In genomic region chr2:90843666-90844065, GRCm38 (mm10) we compare ENCODE assay signal across 23 mouse cellular contexts. TPM values are rescaled to one million over a fixed set of nuclear protein-coding genes. Genes with fewer than 3 reads are reported as not detected.
A peak's percentile ranks its signal among the peaks of the same experiment; 100 is the strongest.
DNase-seq lines count a peak whose midpoint lies in the region; ATAC-seq lines count a peak whose summit lies in the region.
"Had no signal": no experiment of that assay in that cellular context is flagged by ENCODE, and none has a peak within 500 bp of the region (broad histone marks: within the 10 kb centered on the region; RNA-seq: fewer than 3 reads in every experiment).

No protein-coding gene starts in this region.

- peak; percentile 54 for DNase-seq in heart, adult 11 months
- no peak for DNase-seq in heart, adult 9 months (ENCODE audit: low spot score in 2 of 2)
- DNase-seq in layer of hippocampus, adult 18-20 months (ENCODE audit: low spot score in 2 of 2), result peak; percentile 56 to 78
- DNase-seq in layer of hippocampus, adult 8-10 months (ENCODE audit: low spot score in 2 of 2), result peak; percentile 47 to 62
- peak; percentile 21 to 45 for DNase-seq in layer of hippocampus, postnatal 14 days (ENCODE audit: low spot score in 2 of 2)
- DNase-seq in right cerebral cortex, postnatal 10 days (ENCODE audit: low spot score in 2 of 2), result no peak
- DNase-seq: adrenal gland, adult 8-10 months; adrenal gland, postnatal 25 days; gastrocnemius, postnatal 25 days; heart, adult 2 months had no signal

- 68% methylated on average over 1 of the region's 1 CpGs for WGBS in intestine, embryonic 16.5 days
- WGBS in hindbrain, embryonic 16.5 days, result 66% methylated on average over 1 of the region's 1 CpGs

- no peak overlapping the region for H3K9ac ChIP-seq in intestine, embryonic 16.5 days (ENCODE audit: low read depth, low read length)
- H3K9ac ChIP-seq in hindbrain, embryonic 16.5 days (ENCODE audit: low read depth, low read length), result no peak overlapping the region
- H3K9ac ChIP-seq: embryonic facial prominence, embryonic 12.5 days; embryonic facial prominence, embryonic 15.5 days; forebrain, embryonic 12.5 days; forebrain, embryonic 15.5 days; hindbrain, embryonic 12.5 days; hindbrain, embryonic 15.5 days had no signal

- H3K27ac ChIP-seq in intestine, embryonic 16.5 days (ENCODE audit: low read length), result no peak overlapping the region
- H3K27ac ChIP-seq in hindbrain, embryonic 16.5 days (ENCODE audit: low read depth, low read length), result no peak overlapping the region
- H3K27ac ChIP-seq: embryonic facial prominence, embryonic 12.5 days; embryonic facial prominence, embryonic 15.5 days; forebrain, embryonic 12.5 days; forebrain, embryonic 15.5 days; heart, adult 2 months; hindbrain, embryonic 12.5 days; hindbrain, embryonic 15.5 days had no signal

- H3K9me3 ChIP-seq in intestine, embryonic 16.5 days (ENCODE audit: control insufficient read depth, low read length), result no peaks in the 10 kb centered on the region
- no peaks in the 10 kb centered on the region for H3K9me3 ChIP-seq in hindbrain, embryonic 16.5 days (ENCODE audit: control insufficient read depth, low read length)
- H3K9me3 ChIP-seq: embryonic facial prominence, embryonic 12.5 days; embryonic facial prominence, embryonic 15.5 days; forebrain, embryonic 12.5 days; forebrain, embryonic 15.5 days; hindbrain, embryonic 12.5 days; hindbrain, embryonic 15.5 days had no signal

- no peak overlapping the region for H3K4me2 ChIP-seq in intestine, embryonic 16.5 days (ENCODE audit: low read depth, low read length)
- no peak overlapping the region for H3K4me2 ChIP-seq in hindbrain, embryonic 16.5 days (ENCODE audit: low read length)
- H3K4me2 ChIP-seq: embryonic facial prominence, embryonic 12.5 days; embryonic facial prominence, embryonic 15.5 days; forebrain, embryonic 12.5 days; forebrain, embryonic 15.5 days; heart, embryonic 11.5 days; hindbrain, embryonic 12.5 days; hindbrain, embryonic 15.5 days had no signal

- H3K27me3 ChIP-seq in intestine, embryonic 16.5 days (replicated peaks; ENCODE audit: control insufficient read depth, insufficient read depth, low read length), result no peaks in the 10 kb centered on the region
- H3K27me3 ChIP-seq in hindbrain, embryonic 16.5 days (replicated peaks; ENCODE audit: control insufficient read depth, insufficient read depth, low read length), result no peaks in the 10 kb centered on the region
- H3K27me3 ChIP-seq: embryonic facial prominence, embryonic 12.5 days; embryonic facial prominence, embryonic 15.5 days; forebrain, embryonic 12.5 days; forebrain, embryonic 15.5 days; hindbrain, embryonic 12.5 days; hindbrain, embryonic 15.5 days had no signal

- H3K36me3 ChIP-seq in intestine, embryonic 16.5 days (ENCODE audit: control insufficient read depth, insufficient read depth, low read length), result no peaks in the 10 kb centered on the region
- no peaks in the 10 kb centered on the region for H3K36me3 ChIP-seq in hindbrain, embryonic 16.5 days (ENCODE audit: control insufficient read depth, insufficient read depth, low read length)
- H3K36me3 ChIP-seq: embryonic facial prominence, embryonic 12.5 days; embryonic facial prominence, embryonic 15.5 days; forebrain, embryonic 12.5 days; forebrain, embryonic 15.5 days; hindbrain, embryonic 12.5 days; hindbrain, embryonic 15.5 days had no signal

- no peak for ATAC-seq in intestine, embryonic 16.5 days
- ATAC-seq in hindbrain, embryonic 16.5 days, result no peak
- ATAC-seq: CD4-positive, CD25-positive, alpha-beta regulatory T cell, adult 4 months; forebrain, embryonic 15.5 days had no signal

- no peak overlapping the region for H3K4me3 ChIP-seq in intestine, embryonic 16.5 days (ENCODE audit: low read length)
- H3K4me3 ChIP-seq in hindbrain, embryonic 16.5 days (ENCODE audit: low read length), result no peak overlapping the region
- H3K4me3 ChIP-seq: embryonic facial prominence, embryonic 12.5 days; embryonic facial prominence, embryonic 15.5 days; forebrain, embryonic 12.5 days; forebrain, embryonic 15.5 days; heart, adult 2 months; hindbrain, embryonic 12.5 days; hindbrain, embryonic 15.5 days had no signal

- H3K4me1 ChIP-seq in intestine, embryonic 16.5 days (ENCODE audit: control insufficient read depth, insufficient read depth, low read length), result peaks cover 3% of the 10 kb centered on the region; the same call in 1 of the 2 replicates
- H3K4me1 ChIP-seq in hindbrain, embryonic 16.5 days (ENCODE audit: control insufficient read depth, insufficient read depth, low read depth, low read length), result peaks cover 10% of the 10 kb centered on the region
- H3K4me1 ChIP-seq: embryonic facial prominence, embryonic 12.5 days had no signal

RNA-seq across cellular contexts. Expression of gene Mtch2, which starts 3.3 kb away (rescaled TPM):
- total RNA-seq in layer of hippocampus, adult 18-20 months (2021), result 100 to 1,000 TPM; 102 to 110 TPM
- total RNA-seq in layer of hippocampus, adult 8-10 months (2022), result 100 to 1,000 TPM; 115 to 131 (median 120) TPM
- total RNA-seq in layer of hippocampus, postnatal 14 days (2021), result 100 to 1,000 TPM; 134 to 139 TPM
- polyA plus RNA-seq in intestine, embryonic 16.5 days (2015; fragmentation: Nextera tagmentation; extraction: Ambion mirVana), result 409 and 416 TPM in 2 replicates
- polyA plus RNA-seq in hindbrain, embryonic 16.5 days (2015; fragmentation: Nextera tagmentation; extraction: Ambion mirVana), result 256 and 257 TPM in 2 replicates

RNA-seq across cellular contexts. Expression of gene C1qtnf4, which starts 42.0 kb away (rescaled TPM):
- 100 to 1,000 TPM; 198 to 208 TPM for total RNA-seq in layer of hippocampus, adult 18-20 months (2021)
- total RNA-seq in layer of hippocampus, adult 8-10 months (2022), result 100 to 1,000 TPM; 162 to 176 (median 166) TPM
- 100 to 1,000 TPM; 172 to 176 TPM for total RNA-seq in layer of hippocampus, postnatal 14 days (2021)
- 3.3 and 4.8 TPM in 2 replicates for polyA plus RNA-seq in intestine, embryonic 16.5 days (2015; fragmentation: Nextera tagmentation; extraction: Ambion mirVana)
- polyA plus RNA-seq in hindbrain, embryonic 16.5 days (2015; fragmentation: Nextera tagmentation; extraction: Ambion mirVana), result 19.8 and 26.6 TPM in 2 replicates
- total RNA-seq: common myeloid progenitor, adult 5-6 weeks; hematopoietic stem cell, adult 5-6 weeks; MEL had no signal

Comparison
In these comparisons a context has a peak if more than half of its experiments do, and no peak if none do; other contexts are left out.
1. DNase-seq: peak in heart, adult 11 months (single experiment), layer of hippocampus, adult 18-20 months (2 of 2), layer of hippocampus, adult 8-10 months (2 of 2) and layer of hippocampus, postnatal 14 days (2 of 2); none in heart, adult 9 months (0 of 2) and right cerebral cortex, postnatal 10 days (0 of 2).